Mouse (Mus musculus): Measurements from ENCODE around the gene Car5a. TPM values are rescaled to one million over a fixed set of nuclear protein-coding genes. Genes with fewer than 3 reads are reported as not detected.

Car5a gene
- total RNA-seq, 2 experiments from 2014 or later = not detected

Other genes starting within 250 kb of the Car5a start
- gene Jph3, start 215.3 kb downstream of the Car5a start, total RNA-seq (2014; fragmentation: Nextera tagmentation) = not detected in 2 replicates
- gene Jph3, start 215.3 kb downstream of the Car5a start, total RNA-seq (2017) = 0.04 and 0.14 TPM in 2 replicates
- gene Klhdc4, start 115.3 kb downstream of the Car5a start, total RNA-seq (2014; fragmentation: Nextera tagmentation) = 45.6 and 50.3 TPM in 2 replicates
- 36.1 and 42.6 TPM in 2 replicates for gene Klhdc4, start 115.3 kb downstream of the Car5a start, total RNA-seq (2017)
- 78.1 and 90.0 TPM in 2 replicates for gene Slc7a5, start 37.2 kb downstream of the Car5a start, total RNA-seq (2014; fragmentation: Nextera tagmentation)
- gene Slc7a5, start 37.2 kb downstream of the Car5a start, total RNA-seq (2017) = 23.6 and 43.1 TPM in 2 replicates
- 18.4 and 22.9 TPM in 2 replicates for gene Banp, start 4.8 kb upstream of the Car5a start, total RNA-seq (2014; fragmentation: Nextera tagmentation)
- 10.8 and 17.3 TPM in 2 replicates for gene Banp, start 4.8 kb upstream of the Car5a start, total RNA-seq (2017)

Data from megakaryocyte-erythroid progenitor cell, adult 5-6 weeks (primary cell).